Mouse (Mus musculus) T-helper 17 cell (primary cell): ENCODE data around the gene Acot2.

Experiments used
- in situ Hi-C, 2 experiments: fragments of 300-600 bp; cut with MboI, MseI; formaldehyde crosslinking; loops; 1 replicate in 1 of 2; 2 replicates in 1 of 2; pipeline ENCODE4 v1.15.1; 2025; ENCODE audit warnings: high pct_unique_total_duplicates in 2 of 2

Gene Acot2

DNA sequence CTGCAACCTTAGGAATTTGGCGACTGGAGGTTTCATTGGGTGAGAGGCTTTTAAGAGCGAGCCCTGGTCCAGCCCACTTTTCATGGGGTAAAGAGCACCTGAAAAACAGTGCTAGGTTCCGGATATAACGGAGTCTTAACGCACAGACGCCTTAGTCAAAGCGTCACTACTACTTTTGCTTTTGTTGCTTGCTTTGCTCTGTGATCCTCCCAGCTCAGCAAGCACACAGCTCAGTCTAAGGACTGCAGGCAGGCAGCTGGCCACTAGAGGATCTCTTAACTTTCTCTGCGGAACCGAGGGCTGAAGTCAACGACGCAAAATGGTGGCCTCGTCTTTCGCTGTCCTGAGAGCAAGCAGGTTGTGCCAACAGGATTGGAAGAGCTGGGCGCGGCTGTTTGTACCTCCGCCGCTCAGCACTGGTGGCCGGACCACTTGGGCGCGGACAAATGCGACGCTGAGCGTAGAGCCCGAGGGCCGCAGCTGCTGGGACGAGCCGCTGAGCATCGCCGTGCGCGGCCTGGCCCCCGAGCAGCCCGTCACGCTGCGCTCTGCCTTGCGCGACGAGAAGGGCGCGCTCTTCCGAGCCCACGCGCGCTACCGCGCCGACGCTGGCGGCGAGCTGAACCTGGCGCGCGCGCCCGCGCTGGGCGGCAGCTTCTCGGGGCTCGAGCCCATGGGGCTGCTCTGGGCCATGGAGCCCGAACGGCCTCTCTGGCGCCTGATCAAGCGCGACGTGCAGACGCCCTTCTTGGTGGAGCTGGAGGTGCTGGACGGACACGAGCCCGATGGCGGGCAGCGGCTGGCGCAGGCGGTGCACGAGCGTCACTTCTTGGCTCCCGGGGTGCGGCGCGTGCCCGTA is at the start of gene Acot2:
TSS of gene Acot2 (plus strand) at position 279 of the 859 bp plus-strand sequence.
- in situ Hi-C loops = no loop called here

DNA sequence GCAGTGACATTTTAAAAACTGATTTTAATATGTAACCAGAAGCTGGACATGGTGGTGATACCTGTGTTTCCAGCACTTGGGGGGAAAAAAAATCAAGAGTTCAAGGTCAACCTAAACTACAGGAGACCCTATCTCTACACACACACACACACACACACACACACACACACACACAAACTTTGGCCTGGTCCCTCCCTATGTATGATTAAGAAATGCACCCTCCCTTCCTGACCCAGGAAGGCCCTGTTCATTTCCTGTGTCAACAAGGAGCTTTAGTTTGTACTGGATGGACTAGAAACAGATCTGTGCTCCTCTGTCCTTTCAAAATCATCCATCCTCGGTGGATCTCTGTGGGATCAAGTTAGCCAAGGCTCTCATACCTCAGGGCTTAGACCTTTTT is 49.1 kb upstream of the Acot2 start:
- in situ Hi-C loops = loop anchor here (5.0 to 10.0 kb wide), 2 partner anchors 71 to 1486 kb away; no protein-coding TSS in a partner anchor

DNA sequence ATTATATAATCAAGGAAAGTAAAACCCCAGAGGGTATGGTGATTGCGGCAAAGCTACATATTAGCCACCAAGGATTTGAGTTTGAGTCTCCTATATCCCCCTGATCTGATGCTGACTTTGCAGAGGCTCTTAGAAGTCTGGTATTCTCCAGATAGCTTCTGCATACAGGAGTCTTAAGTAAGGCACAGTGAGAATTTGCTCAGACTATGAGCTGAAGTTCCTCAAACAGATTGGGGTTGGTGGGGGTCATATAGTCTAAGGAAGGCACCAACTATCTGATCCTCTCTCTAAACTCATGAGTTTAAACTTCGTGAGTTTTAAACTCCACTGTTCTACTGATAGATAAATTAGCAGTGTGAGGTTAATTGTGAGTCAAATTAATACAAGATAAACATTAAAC is 48.3 kb upstream of the Acot2 start:
- in situ Hi-C loops = loop anchor here (5.0 to 10.0 kb wide), 2 partner anchors 72 to 1485 kb away; no protein-coding TSS in a partner anchor

DNA sequence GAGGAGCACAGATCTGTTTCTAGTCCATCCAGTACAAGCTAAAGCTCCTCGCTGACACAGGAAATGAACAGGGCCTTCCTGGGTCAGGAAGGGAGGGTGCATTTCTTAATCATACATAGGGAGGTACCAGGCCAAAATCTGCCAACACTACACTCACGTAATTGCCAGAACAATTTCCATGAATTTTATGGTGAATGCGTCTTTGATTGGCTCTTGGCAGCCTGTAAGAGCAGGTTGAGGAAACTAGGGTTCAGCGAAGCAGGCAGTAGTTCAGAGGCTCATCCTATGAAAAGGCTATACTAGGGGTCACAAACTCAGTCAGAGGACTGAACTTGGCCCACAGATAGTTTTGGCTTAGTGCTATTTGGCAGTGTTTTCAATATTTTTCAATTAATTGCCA is 47.6 kb upstream of the Acot2 start:
- in situ Hi-C loops = no loop called here

DNA sequence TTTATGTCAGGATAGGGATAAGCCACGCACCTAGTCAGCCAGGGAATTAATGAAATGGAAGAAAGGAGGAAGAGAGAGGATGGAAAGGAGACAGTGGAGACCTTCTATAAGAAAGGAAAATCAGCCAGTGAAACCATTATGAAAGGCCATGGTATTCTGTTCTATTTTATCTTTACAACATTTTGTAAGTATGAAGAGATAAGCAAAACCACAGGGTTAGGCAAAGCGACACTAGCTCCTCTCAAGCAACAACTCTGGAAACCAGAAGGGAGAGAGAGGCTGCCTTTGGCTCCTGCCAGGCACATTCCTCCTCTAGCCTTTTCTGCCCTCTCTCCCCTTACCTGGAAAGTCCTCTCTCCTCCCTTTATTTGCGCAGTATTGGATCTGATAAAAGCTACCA is 45.7 kb upstream of the Acot2 start:
- in situ Hi-C loops = no loop called here

DNA sequence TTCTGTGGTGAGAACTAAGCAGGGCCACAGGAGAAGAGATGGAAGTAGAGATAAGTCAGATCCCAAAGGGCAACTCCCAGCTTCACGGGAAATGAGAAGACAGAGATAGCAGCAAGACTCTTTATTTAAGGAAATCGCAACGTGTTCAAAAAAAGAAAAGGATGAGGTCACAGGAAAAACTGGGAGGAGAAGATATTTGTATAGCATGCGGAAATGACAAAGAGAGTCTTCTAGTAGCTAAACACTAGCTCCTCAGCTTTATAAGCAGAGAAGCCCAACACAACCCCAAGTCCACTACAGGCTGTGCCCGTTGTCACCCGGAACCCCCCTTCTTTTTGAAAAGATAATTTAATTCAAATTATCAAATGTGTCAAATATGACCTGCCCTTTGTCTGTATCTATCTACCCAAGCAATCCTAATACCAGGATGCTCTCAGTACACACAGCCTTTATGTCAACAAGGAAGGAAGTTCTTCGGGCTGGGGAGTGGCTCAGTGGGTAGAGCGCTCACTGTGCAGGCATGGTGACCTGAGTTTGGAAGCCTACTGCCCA is 40.3 kb upstream of the Acot2 start:
- in situ Hi-C loops = no loop called here

DNA sequence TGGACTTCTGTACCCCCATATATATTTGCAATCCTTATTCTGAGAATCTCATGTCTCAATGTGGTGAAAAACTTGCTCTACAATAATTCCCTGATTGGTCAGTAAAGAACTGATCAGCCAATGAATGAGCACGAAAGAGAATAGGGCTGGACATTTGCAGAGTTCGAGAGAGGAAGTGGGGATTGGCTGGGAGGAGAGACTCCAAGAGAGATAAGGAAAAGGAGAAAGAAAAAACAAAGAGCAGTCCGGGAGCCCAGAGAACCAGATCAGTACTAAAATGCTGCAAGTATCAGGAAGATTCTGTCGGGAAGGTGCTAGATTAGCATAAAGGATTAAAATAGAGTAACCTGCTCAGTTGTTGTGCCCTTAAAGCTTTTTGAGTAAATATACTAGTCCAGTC is 38.6 kb upstream of the Acot2 start:
- in situ Hi-C loops = no loop called here

DNA sequence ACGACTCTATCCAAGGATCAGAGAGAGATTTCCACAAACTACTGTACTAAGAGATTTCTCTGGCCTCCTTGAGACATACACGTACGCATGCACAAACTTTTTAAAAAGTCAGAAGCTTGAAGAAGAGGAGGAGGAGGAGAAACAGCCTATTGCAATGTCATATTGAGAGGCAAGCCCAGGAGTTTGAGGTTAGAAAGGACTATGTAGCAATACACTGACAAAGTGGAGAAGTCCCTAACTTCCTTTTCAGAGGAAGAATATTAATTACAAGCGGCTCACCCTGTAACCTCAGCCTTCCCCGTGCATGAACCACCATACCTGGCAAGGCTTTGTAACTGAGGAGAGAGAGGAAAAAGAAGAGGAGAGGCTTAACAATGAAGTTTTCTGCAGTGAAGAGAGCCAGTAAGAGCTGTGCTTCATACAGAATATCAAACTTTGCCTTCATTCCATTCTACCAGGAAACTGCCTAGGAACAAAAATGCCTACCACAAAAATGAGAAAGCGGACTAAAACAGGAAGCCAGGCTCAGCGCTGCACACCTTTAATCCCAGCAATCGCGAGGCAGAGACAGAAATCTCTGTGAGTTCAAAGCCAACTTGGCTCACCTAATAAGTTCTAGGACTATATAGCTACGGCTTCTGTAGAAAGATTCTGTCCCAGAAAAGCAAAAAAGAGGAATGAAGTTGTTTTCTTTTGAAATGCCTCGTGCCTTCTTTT is 37.7 kb upstream of the Acot2 start:
- in situ Hi-C loops = no loop called here

DNA sequence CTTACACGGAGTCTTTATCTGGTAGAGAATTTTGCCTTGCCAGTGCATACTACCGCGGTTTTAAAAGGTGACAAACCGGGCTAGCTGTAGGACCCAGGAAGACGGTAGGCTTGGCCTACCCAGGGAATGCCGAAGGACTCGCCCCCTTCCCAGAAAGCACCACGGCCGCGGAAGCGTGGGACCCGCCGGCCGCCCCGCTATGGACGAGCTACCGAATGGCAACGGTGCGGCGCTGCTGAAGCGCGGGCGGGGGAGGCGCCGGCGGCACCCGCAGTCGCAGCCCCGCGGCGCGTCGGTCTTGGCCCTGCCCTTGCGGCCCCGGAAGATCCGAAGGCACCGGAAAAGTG is 37.2 kb upstream of the Acot2 start, which contains the start of gene Riox1:
TSS of gene Riox1 (plus strand) at position 116 of the 347 bp plus-strand sequence.
- in situ Hi-C loops = no loop called here

DNA sequence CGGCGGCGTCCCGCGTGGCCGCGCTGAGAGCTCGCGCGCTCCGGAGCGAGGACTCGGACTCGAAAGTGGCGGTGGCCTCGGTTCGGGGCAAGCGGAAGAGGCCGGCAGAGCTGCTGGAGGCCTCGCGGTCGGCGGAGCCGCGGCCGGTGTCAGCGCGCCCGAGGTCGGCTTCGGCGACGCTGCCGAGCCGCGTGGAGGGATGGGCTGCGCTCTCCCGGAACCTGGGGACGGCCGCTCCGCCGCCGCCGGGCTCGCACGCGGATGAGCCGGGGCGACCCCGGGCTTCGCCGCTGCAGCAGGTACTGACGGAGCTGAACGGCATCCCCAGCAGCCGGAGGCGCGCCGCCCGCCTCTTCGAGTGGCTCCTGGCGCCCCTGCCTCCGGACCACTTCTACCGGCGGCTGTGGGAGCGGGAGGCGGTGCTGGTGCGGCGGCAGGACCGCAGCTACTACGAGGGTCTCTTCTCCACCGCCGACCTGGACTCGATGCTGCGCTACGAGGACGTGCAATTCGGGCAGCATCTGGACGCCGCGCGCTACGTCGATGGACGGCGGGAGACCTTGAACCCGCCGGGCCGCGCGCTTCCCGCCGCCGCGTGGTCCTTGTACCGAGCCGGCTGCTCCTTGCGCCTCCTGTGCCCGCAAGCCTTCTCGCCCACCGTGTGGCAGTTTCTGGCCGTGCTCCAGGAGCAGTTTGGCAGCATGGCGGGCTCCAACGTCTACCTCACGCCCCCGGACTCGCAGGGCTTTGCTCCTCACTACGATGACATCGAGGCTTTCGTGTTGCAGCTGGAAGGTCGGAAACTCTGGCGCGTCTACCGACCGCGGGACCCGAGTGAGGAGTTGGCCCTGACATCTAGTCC is 36.6 kb upstream of the Acot2 start:
- in situ Hi-C loops = no loop called here

DNA sequence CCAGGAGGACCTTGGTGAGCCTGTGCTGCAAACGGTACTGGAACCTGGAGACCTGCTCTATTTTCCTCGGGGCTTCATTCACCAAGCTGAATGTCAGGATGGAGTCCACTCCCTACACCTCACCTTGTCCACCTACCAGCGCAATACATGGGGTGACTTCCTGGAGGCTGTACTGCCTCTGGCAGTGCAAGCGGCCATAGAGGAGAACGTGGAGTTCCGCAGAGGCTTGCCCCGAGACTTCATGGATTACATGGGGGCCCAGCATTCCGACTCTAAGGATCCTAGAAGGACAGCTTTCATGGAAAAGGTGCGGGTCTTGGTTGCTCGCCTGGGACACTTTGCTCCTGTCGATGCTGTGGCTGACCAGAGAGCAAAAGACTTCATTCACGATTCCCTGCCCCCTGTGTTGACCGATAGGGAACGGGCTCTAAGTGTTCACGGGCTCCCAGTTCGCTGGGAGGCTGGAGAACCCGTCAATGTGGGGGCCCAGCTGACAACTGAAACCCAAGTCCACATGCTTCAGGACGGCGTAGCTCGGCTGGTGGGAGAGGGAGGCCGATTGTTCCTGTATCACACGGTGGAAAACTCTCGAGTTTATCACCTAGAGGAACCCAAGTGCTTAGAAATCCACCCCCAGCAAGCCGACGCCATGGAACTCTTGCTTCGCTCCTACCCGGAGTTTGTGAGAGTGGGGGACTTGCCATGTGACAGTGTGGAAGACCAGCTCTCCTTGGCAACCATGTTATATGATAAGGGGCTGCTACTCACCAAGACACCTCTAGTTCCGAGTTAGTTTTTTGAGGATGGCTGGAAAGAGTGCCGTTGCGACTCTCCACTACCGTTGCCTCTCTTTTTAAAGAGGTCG is 35.7 kb upstream of the Acot2 start:
- in situ Hi-C loops = no loop called here

DNA sequence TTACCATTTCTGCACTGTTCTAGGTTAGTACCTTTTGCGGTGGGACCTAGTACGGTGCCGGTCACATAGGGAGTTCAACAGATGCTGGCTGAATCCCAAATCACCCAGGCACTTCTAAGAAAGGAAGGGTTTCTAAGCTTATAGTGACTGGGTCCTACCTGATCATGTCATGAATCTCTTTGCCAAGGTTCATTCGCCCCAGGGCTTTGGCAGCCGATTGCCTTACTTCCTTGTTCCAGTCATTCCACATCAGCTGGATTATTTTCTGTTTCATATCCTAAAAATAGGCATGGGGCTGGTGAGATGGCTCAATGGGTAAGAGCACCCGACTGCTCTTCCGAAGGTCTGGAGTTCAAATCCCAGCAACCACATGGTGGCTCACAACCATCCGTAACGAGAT is 29.4 kb upstream of the Acot2 start:
- in situ Hi-C loops = no loop called here

DNA sequence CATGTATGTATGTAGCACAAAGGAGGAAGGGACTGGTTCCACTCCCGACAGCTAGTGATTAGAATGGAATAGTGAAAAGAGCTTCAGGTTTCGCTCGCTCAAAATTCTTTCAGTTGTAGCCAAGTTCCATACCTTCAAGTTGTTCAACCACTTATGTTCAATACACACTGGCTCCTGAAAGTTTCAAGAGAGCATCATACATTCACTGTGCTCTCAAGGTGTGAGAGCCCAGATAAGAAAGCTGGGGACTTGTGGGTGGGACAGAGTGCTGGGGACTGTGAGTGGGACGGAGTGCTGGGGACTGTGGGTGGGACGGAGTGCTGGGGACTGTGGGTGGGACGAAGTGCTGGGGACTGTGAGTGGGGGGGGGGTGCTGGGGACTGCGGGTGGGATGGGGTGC is 22.4 kb upstream of the Acot2 start:
- in situ Hi-C loops = no loop called here

DNA sequence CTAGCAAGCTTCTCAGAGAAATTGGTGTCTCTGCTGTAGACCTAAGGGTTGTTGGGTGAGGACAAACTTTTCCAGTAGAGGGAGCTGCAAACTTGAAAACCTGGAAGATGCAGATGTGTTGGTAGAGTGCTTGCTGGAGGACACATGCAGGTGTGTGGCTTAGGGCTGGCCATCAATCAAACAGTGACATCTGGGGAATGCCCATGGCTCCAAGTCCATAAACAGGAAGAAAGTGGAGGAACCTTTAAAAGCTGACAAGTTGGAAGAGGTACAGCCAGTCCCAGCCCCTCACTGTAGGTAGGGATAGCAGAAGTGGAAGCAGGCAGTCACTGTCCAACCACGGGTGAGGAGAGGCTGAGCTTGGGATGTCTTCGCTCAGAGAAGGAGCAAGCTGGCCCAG is 15.5 kb upstream of the Acot2 start:
- in situ Hi-C loops = loop anchor here (5.0 kb wide), 1 partner anchor 70 kb away; no protein-coding TSS in a partner anchor

DNA sequence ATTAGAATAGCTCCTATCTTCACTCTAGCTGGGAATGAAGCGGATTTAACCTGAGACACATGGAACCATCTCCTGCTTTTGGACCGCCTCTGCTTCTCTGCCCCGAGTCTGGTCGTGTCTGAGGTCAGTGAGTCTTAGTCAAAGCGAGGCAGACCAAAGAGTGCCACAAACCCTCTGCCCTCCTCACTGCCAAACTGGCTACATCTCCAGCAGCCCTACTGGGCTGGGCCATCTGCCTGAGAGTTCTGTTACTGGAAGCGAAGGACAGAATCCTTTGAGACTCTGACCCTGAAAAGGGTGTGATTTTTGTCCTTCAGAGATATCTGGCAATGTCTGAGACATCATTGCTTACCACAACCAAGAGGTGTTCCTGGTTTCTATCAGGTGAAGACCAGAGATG is 8.8 kb upstream of the Acot2 start:
- in situ Hi-C loops = no loop called here

DNA sequence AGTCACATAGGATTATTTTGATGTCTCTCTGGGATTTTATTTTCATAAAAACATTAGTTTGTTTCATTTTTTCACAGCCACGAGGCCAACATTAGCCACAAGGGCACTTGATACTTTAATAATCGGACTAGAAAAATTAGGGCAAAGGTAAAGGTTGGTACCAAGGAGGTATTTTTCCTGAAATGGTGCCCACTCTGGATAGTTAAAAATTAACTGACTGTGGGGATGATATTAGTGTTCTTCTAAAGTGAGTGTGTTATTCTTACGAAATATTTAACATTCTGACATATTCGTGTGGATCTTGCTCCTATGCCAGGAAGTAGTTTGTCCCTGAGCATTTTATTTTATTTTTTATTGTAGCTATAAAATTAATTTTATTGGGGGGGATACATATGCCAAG is 6.0 kb upstream of the Acot2 start:
- in situ Hi-C loops = no loop called here

DNA sequence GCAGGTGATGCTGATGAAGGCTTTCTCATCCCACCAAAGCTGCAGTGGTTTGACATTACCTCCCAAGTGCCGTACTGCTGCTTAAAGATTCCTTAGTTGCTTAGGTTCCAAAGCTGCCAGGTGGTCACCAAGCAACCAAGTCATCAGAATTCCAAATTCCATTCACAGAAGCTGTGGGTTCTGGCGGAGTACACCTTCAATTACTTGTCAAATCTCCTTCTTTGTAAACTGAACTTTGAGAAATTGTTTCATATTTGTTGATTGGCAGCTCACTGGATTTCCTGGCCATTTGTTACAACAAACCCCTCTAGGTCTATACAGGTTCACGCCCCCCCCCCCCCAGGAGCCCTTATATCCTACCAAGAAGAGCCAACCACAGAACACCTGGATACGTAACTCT is 2.9 kb upstream of the Acot2 start, which contains the start of gene Heatr4:
TSS of gene Heatr4 (minus strand) at position 101 of the 400 bp plus-strand sequence.
- in situ Hi-C loops = no loop called here

DNA sequence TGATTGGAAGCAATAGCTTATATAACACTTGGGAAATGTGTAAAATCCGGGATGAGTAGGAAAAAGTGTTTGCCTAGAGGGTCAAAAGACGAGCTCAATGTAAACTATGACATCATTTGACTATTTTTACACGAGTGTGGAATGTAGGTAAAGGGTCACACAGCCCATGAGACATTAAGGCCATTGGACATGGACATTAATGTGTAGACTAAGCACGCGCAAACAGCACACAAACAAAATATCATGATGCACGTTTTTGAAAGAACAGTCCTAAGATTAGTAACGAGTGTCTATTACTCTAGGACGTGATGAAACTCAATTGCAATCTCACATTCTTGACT is 449 bp upstream of the Acot2 start:
- in situ Hi-C loops = no loop called here

DNA sequence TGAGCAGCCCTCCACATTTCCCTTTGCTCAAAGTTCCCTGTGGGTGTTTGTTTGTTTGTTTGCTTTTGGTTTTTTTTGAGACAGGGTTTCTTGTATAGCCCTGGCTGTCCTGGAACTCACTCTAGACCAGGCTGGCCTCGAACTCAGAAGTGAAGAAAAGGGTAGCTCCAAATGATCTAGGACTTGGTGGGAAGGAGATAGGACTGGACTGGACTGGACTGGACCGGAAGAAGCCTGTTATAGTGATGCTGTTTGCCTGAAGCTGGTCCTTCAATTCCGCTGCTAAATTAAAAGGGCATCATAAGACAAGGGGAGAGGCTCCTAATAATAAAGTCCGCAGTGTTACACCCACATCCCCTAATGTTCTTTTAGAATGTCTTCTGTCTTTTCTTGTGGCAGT is 822 bp downstream of the Acot2 start:
- in situ Hi-C loops = no loop called here

DNA sequence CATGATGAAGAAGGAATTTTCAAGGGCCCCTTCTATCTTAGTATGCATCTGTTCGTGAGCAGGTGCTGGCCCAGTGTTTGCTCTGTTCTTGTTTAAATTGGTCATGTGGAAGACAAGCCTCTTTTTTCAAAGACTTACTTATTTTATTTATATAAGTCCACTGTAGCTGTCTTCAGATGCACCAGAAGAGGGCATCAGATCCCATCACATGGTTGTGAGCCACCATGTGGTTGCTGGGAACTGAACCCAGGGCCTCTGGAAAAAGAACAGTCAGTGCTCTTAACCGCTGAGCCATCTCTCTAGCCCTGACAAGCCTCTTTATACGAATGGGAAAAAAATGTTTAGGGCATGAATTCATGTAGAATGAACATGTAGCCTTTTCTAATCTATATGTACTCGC is 1.7 kb downstream of the Acot2 start:
- in situ Hi-C loops = no loop called here

DNA sequence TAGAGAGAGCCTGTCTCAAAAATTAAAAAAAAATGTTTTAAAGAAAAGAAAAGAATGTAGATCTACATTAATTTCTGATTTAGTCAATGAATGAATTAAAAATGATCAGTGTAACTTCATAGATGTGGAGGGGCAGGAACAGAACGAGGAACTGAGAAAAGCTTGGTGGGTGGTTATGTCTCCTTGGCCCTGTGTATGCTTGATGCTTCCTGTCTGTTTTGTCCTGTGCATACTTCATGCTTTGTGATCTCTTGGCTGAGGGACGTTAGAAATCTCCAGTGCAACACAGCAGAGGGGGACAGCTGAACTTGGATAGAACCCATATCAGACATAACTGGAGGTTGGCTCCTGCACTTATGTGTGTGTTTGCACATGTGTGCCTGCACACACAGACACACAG is 9.6 kb downstream of the Acot2 start:
- in situ Hi-C loops = no loop called here
